Mouse (Mus musculus): ENCODE data around the gene Galnt18. TPM values are rescaled to one million over a fixed set of nuclear protein-coding genes. Genes with fewer than 3 reads are reported as not detected.

The Galnt18 gene
- total RNA-seq, 2 experiments from 2014 or later, result 55.7 to 62.1 TPM

GRCm38 (mm10) chr7:111492242-111492949 is 287.4 kb downstream of the Galnt18 start:
- Histone ChIP-seq H3K4me3 (no peak overlapping the region), H3K27ac (peak overlapping the region; percentile 36; the same call in 1 of the 2 replicates)
- DNase-seq (ENCODE audit: low spot score in 2 of 2), result no peak
- TF ChIP-seq CTCF (conservative IDR thresholded peaks at IDR 0.05), result no peak

GRCm38 (mm10) chr7:111491566-111491965 is 288.2 kb downstream of the Galnt18 start:
- TF ChIP-seq CTCF (conservative IDR thresholded peaks at IDR 0.05), result no peak
- DNase-seq (ENCODE audit: low spot score in 2 of 2), result peak in 1 of 2 experiments; percentile 24
- Histone ChIP-seq H3K4me3 (no peak overlapping the region), H3K27ac (no peak overlapping the region)

DNA sequence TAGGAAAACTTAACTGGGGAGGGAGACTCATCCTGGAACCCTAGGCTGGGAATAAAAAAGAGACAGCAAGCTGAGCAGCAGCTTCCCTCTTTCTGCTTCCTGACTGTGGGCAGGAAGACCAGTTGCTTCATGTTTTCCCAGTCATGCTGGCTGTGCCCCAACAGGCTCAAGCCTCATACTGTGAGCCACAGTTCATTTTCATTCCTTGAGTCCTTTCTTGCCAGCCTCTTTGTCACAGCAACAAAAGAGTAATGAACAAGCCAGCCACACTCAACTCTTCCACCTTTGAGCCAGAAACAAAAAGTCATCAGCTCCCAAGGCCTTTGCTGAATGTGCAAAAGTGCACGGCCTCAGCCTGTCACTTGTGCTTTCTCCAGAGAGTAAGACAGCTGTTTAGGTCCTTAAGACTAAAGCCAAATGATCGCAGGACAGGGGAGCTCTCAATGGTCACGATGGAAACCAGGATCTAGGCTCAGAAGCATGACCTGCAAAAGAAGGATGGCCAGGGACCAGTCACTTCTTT is 292.9 kb downstream of the Galnt18 start:
- DNase-seq (ENCODE audit: low spot score in 2 of 2), result no peak
- no peak for TF ChIP-seq CTCF (conservative IDR thresholded peaks at IDR 0.05)
- Histone ChIP-seq H3K4me3 (no peak overlapping the region), H3K27ac (peak overlapping the region; percentile 3; the same call in 1 of the 2 replicates)

DNA sequence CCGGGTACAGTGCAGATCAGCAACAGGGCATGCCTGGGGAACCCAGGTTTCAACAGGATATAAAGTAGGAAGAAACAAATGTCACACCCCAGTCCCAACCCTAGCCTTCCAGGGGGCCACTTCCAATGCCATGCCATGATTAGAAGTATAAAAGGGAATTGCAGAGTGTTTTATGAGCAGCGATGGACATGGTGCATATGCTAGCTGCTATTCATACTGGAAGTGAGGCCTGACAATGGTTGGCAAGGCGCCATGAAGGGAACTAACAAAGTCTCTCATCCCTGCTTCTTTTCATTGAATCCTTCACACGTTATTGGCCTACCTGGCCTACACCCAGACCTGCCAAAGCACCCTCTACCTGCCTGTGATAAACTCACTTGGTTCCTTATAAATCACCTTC is 295.9 kb downstream of the Galnt18 start:
- Histone ChIP-seq H3K4me3 (no peak overlapping the region), H3K27ac (no peak overlapping the region)
- TF ChIP-seq CTCF (conservative IDR thresholded peaks at IDR 0.05), result no peak
- no peak for DNase-seq (ENCODE audit: low spot score in 2 of 2)

DNA sequence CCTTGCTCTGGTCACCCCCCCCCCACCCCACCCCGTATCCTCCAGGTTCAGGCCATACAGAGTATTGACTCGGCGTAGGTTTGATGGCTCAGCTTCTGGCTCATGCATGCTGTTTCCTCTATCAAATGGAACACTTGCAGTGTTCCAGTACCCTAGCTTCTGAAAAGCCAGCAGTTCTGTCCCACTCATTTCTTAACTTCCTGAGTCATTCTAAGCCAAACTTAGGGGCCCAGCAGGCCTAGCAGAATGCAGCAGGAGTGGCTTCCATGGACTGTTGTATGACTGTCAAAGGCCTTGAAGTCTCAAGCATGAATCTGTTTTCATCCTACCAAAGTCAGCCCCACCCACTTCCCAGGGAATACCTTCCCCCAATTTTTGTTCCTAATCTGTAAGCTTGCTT is 296.5 kb downstream of the Galnt18 start:
- TF ChIP-seq CTCF (conservative IDR thresholded peaks at IDR 0.05), result no peak
- Histone ChIP-seq H3K4me3 (no peak overlapping the region), H3K27ac (no peak overlapping the region)
- no peak for DNase-seq (ENCODE audit: low spot score in 2 of 2)

GRCm38 (mm10) chr7:111467715-111468114 is 312.1 kb downstream of the Galnt18 start:
- DNase-seq (ENCODE audit: low spot score in 2 of 2), result no peak
- H3K27ac ChIP-seq, result no peak overlapping the region
- no peak overlapping the region for H3K4me3 ChIP-seq
- no peak for TF ChIP-seq CTCF (conservative IDR thresholded peaks at IDR 0.05)

GRCm38 (mm10) chr7:111466720-111467119 is 313.1 kb downstream of the Galnt18 start:
- no peak for DNase-seq (ENCODE audit: low spot score in 2 of 2)
- TF ChIP-seq CTCF (conservative IDR thresholded peaks at IDR 0.05), result peak; percentile 32
- no peak overlapping the region for H3K27ac ChIP-seq
- H3K4me3 ChIP-seq, result no peak overlapping the region

- no peak for TF ChIP-seq CTCF (conservative IDR thresholded peaks at IDR 0.05)
- DNase-seq (ENCODE audit: low spot score in 2 of 2), result no peak
- H3K4me3 ChIP-seq, result no peak overlapping the region
- H3K27ac ChIP-seq, result no peak overlapping the region
Observed at GRCm38 (mm10) chr7:111466121-111466520, 313.7 kb downstream of the Galnt18 start.

GRCm38 (mm10) chr7:111459716-111460115 is 320.1 kb downstream of the Galnt18 start:
- DNase-seq (ENCODE audit: low spot score in 2 of 2), result no peak
- peak; percentile 59 for TF ChIP-seq CTCF (conservative IDR thresholded peaks at IDR 0.05)
- Histone ChIP-seq H3K4me3 (no peak overlapping the region), H3K27ac (no peak overlapping the region)

DNA sequence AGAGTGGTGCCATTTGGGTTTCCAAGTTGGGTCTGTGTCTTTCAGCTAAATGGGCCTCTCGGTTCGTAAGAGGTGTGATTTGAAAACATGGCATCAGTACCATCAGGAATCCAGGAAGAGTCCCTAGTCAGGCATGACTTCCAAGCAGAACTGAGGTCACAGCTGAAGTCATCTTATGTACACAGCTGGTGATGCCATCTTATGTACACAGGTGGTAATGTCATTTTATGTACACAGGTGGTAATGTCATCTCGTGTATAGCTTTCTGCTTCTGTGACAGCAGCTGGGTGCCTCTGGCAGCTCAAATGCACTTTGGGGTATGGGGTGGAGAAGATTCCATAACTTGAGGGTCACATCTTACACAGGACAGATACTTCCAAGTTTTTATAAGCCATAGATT is 323.8 kb downstream of the Galnt18 start:
- H3K27ac ChIP-seq, result no peak overlapping the region
- no peak overlapping the region for H3K4me3 ChIP-seq
- no peak for TF ChIP-seq CTCF (conservative IDR thresholded peaks at IDR 0.05)
- no peak for DNase-seq (ENCODE audit: low spot score in 2 of 2)

- Histone ChIP-seq H3K27ac (no peak overlapping the region), H3K4me3 (no peak overlapping the region)
- DNase-seq (ENCODE audit: low spot score in 2 of 2), result no peak
- no peak for TF ChIP-seq CTCF (conservative IDR thresholded peaks at IDR 0.05)
Observed at GRCm38 (mm10) chr7:111455541-111455940, 324.2 kb downstream of the Galnt18 start.

DNA sequence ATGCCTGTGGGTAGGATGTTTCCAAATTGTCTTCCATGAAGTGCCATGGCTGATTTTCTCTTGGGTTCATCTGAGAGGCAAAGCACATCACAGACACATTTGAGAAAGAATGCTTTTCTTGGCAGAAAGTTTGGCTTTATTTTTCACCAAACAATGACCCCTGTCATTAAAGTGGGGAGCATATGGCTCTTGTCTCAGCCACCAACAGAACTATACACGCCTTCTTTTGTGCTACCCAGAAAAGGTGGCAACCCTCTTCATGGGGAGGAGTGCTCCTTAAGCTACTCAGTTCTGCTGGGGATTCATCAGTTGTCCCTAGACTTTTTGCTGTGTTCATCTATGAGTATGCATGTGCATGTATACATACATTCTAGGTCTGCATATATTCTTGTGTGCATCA is 327.8 kb downstream of the Galnt18 start:
- TF ChIP-seq CTCF (conservative IDR thresholded peaks at IDR 0.05), result no peak
- no peak for DNase-seq (ENCODE audit: low spot score in 2 of 2)
- Histone ChIP-seq H3K27ac (no peak overlapping the region), H3K4me3 (no peak overlapping the region)

- DNase-seq (ENCODE audit: low spot score in 2 of 2), result no peak
- no peak for TF ChIP-seq CTCF (conservative IDR thresholded peaks at IDR 0.05)
- H3K4me3 ChIP-seq, result no peak overlapping the region
- H3K27ac ChIP-seq, result no peak overlapping the region
Observed at GRCm38 (mm10) chr7:111450286-111451095, 329.3 kb downstream of the Galnt18 start.
